Mouse (Mus musculus): Measurements from ENCODE around the gene Aloxe3.
A peak's percentile ranks its signal among the peaks of the same experiment; 100 is the strongest.

Gene Aloxe3

DNA sequence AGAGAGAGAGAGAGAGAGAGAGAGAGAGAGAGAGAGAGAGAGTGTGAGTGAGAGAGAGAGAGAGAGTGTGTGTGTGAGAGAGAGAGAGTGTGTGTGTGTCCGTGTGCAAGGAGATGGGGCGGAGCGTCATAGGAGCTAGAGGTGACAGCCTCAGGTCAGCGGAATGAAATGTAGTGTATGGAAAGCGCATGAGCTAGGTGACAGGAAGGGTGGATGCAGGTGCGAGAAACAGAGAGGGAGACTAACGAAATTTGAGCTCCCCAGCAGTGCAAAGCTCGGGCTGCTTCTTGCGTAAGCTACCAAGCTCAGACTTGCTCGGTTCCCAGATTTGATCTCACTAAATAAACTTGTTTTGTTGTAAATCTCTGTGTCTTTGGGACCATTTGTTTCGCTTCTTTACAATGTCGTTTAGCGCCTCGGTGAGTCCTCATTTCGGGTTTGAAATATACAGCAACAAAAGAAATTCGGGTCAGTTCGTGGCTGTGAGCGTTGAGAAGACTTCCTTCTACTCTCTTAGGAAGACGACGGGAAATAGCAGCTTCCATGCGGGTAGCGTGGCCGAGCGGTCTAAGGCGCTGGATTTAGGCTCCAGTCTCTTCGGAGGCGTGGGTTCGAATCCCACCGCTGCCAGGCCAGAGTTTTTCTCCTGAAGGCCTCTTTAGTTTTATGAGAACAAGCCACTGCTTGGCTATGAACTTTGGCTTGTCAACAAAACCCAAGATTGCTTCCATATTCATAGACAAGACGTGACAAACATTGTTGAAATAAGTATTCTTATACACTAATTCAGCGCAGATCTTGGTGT is 1.8 kb upstream of the Aloxe3 start:
- DNase-seq (ENCODE audit: low read depth, low spot score) = peak; percentile 92

DNA sequence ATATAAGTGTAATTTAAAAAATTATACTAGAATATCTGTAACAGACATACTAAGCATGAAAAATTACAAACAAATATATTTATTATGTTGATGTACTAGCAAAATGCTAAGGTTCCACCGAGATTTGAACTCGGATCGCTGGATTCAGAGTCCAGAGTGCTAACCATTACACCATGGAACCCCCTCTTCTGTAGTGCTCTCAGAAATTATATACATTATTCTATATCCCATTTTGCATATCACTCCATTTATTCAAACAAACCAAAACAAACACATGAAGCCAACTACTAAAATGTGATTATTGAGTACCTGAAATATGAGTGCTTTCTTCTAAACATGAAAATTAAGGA is 1.2 kb upstream of the Aloxe3 start:
- DNase-seq (ENCODE audit: low read depth, low spot score) = peak; percentile 88

DNA sequence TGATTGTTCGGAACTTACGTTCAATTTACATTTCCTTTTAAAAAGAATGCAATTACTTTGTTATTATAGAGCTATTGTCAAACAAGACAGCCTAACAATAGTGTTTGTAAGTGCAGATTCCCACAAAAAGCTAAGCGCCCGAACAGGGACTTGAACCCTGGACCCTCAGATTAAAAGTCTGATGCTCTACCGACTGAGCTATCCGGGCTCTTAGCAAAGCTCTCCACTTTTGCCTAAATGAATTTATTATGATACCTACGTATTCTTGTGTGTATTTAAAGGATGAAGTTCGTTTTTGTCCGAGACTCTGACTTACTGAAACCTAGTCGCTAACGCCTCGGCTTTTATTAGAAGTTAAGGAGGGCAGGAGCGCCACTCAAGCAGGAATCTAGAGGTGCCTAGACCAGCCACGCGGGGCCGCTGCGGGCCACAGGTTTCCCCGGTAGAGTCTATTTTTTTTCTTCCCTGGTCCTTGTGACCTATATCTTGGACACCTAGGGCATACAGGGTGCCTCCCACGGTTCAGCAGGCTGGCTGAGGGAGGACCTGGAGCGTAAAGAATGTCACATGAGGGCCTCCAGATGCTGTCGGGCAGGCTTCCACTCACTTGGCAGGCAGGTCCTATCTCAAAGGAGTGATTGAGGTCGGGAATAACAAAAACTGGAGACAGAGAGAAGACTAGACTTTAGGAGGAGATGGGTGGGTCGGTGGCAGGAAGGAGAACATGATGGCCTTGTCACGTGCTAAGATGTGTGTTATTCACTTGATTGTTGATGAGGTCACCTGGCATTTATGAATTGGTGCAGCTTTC is 450 bp upstream of the Aloxe3 start:
- peak; percentile 91 for DNase-seq (ENCODE audit: low read depth, low spot score)

DNA sequence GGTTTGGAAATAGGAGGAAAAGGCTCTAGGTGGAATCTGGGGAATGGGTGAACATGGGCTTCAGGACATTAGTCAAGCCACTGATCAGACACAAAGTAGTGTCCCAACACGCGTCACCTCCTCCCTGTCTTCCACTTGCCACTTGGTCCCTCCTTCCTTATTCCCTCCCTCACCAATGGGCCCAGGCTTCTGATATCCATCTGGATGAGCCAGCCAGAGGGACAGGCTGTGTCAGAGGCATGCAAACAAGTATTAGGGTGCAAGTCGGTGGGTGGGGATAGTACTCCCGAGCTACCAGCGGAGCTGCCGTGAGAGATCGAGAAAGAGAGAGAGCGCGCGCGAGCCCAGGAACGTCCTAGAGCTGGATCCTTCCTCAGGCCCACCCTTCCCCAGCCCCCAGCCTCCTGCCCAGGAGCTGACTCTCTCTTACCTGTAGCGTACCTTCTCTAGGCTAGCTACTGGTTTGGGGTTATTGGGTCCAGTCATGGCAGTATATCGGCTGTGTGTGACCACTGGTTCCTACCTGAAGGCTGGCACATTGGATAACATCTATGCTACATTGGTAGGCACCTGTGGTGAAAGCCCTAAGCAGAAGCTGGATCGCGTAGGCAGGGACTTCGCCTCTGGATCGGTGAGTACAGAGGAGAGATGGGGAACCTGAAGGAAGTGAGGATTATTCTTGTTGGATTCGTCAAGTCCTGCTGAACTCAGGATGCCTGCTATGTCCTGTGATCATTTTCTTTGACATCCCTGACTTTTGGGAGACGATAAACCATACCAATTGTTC is 416 bp downstream of the Aloxe3 start:
- peak; percentile 45 for DNase-seq (ENCODE audit: low read depth, low spot score)

DNA sequence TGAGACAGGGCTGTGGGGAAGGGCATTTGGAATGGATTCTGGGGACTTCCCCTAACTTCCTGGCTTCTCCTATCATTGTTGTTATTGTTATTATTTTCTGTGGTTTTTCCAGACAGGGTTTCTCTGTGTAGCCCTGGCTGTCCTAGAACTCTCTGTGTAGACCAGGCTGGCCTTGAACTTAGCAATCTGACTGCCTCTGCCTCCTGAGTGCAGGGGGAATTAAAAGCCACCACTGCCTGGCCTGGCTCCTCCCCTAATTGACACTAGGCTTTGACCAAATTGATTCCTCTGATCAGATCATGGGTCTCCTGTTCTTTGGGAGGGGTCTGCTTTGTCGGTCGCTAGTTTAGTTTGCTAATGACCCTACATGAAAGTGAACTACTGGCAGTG is 1.0 kb downstream of the Aloxe3 start:
- no peak for DNase-seq (ENCODE audit: low read depth, low spot score)

DNA sequence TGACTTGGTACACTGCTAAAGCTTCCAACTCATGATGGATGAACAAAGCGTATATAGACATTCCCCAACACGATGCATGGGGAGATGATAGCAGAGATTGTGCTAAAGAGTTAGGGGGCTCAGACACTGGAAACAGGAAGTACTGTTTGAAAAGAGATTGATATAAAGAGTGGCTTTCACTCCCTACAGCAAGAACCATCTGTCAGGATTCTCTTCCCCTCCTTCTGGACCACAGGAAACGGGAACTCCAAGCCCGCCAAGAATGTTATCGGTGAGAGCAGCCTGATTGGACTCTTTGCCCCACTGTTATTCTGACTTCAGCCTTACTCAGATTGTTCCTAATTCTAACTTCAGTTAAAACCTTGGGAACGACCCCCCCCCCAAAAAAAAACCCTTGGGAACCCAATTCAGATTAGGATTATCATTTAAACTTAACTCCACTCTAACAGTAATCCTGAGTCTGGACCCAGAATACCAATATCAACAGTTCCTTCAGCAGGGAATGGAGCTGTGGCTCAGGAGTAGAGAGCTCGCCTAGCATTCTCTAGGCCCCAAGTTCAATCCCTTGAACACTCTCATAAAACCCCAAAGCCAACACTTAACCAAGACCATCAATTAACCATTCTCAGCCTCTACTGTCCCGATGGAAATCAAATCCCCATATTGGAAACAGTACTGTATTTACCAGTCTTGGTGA is 2.9 kb downstream of the Aloxe3 start:
- DNase-seq (ENCODE audit: low read depth, low spot score) = no peak

DNA sequence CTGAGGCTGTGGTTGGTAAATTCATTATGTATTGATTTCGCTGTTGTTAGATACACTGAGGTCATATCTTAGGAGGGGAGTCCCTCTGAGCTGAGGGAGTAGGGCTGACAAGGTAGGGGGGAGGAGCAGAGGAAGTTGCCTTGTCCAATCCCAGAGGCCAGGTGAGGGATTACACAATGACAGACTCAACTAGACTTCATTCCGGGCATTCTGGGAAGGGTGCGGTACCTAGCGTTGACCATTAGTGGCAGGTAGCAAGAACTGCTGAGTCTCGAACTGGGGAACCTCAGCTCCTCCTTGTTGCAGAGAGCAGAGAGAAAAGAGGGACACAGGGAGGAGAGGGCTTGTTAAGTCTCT is 7.8 kb downstream of the Aloxe3 start:
- peak; percentile 36 for DNase-seq (ENCODE audit: low read depth, low spot score)

DNA sequence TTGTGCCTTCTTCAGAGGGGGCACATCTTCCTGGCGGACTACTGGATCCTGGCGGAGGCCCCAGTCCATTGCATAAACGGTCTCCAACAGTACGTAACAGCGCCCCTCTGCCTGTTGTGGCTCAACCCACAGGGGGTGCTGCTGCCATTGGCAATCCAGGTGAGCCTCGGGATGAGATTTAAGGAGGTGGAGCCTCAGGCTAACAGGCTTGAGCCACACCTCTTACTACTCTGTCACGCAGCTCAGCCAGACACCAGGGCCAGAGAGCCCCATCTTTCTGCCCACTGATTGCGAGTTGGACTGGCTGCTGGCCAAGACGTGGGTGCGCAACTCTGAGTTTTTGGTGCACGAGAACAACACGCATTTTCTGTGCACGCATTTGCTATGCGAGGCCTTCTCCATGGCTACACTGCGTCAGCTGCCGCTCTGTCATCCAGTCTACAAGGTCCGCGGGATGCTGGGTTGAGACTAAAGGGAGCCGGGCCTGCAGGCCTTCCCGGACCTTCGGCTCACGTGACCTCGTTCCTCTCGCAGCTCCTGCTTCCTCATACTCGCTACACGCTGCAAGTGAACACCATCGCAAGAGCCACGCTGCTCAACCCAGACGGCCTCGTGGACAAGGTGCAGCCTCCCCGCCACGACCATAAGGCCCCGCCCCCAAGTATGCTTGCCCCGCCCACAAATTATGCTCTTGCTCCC is 8.4 kb downstream of the Aloxe3 start:
- DNase-seq (ENCODE audit: low read depth, low spot score) = peak; percentile 58

DNA sequence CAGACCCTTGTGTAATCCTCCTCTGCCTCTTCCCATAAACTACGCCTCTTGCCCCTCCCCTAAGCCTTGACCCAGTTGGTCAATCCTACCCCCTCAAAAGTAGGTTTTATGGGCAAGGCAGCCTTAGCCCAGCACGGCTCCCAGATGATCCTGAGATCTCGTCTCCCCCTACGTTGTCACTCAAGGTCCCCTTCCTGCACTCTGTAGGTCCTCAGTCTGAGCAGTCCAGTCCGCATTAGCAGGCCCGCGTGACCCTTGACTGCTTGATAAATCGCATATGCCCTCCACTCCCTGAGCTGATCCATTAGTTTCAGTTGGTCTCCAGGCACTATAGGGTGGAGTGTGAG is 8.9 kb downstream of the Aloxe3 start:
- DNase-seq (ENCODE audit: low read depth, low spot score) = no peak

DNA sequence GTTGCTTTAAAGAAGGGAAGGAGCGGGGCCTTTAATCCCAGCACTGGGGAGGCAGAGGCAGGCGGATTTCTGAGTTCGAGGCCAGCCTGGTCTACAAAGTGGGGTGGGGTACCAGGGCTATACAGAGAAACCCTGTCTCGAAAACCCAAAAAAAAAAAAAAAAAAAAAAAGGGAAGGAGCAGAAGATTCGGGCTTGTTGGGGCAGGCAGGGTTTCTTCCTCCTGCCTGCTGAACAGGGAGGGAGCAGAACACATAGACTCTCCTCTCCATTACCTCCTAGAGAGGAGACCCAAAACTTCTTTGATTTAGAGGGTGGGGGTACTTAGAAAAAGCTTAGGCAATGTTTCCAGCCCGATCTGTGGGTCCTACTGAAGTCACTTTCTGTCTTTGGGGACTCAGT is 9.7 kb downstream of the Aloxe3 start:
- DNase-seq (ENCODE audit: low read depth, low spot score) = no peak

DNA sequence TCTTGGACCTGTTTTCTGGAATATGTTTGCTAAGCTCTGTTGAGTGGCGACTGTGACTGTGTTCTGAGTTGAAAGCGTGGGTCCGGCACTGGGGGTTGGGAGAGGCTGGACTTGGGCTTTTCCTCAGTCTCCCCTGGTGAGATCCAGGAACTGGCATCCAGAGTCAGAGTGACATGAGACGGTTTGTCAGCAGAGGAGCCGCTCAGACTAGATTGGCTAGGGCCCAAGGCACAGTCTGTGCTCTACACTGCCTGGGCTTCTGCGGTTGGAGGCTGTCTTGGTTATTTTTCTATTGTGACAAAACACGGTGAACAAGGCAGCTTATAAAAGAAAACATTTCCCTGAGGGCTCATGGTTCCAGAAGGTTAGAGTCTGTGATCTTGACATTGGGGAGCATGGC is 21.9 kb downstream of the Aloxe3 start:
- no peak for DNase-seq (ENCODE audit: low read depth, low spot score)

DNA sequence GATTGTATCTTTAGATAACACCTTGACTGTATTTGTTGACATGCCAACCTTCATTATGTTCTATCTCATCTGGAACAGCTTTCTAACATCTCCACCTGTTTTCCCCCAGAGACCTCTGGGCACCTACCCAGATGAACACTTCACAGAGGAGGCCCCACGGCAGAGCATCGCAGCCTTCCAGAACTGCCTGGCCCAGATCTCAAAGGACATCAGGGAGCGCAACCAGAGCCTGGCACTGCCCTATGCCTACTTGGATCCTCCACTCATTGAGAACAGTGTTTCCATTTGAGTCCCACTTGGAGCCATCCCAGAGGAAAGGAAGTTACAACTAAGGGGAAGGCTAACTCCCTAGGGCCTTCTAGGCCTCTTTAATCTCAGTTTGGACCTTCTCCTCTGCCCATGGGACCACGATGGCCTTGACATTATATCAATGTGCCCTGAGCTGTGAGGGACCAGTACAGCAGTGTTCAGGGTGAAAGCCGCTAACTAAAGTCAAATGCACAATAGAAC is 22.8 kb downstream of the Aloxe3 start:
- no peak for DNase-seq (ENCODE audit: low read depth, low spot score)

DNA sequence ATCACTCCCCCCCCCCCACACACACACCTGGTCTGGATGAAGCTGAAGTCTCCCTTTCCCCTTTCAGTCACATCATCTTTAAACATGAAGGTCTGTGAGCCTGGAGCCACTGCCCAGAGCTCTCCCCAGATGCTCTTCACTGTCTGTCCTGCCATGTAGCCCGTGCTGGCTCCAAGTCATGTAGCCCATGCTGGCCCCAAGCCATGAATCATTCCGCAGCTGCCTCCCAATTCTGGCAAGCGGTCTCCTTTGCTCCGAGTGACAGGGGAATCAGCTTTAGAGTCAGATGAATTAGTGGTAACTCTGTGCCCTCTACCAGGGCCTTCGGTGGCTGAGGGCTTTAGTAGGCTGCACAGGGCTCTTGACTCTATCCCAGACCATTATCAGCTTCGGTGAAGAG is 24.0 kb downstream of the Aloxe3 start:
- no peak for DNase-seq (ENCODE audit: low read depth, low spot score)

DNA sequence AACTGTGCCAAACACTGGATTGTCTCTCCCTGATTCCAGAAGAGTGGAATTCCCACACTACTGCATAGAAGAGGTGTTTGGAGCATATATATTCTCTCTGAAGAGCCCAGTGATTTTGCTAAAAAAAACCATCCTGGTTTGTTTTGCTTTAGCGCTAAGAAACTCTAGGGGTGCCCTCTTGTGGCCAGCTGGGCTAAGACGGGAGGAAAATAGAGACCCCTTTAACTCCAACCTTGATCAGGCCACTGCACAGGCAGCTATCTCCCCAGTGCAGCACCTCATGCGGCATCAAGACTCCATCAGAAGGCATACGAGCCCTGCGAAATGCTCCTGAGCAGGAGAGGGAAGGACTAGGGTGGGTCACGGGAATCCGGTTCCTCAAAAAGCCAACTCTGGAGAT is 24.7 kb downstream of the Aloxe3 start:
- peak; percentile 61 for DNase-seq (ENCODE audit: low read depth, low spot score)

DNA sequence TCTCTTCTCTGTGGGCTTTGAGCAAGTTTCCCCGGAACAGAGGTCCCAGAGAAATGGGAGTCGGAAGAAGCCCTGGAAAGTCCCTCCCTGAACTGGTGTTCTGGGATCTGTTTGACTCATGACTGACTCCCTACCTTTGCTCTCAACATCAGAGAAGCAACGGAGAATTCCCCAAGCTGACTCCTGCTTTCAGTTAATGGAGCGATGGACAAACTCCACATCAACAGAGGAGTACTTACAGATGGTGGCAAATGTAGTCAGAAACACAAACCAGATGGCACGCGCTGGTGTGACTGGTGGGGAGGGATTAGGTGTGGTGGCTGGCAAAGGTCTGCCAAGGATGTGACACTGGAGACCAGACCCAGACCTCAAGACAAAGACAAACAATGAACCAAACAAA is 25.3 kb downstream of the Aloxe3 start:
- DNase-seq (ENCODE audit: low read depth, low spot score) = no peak

DNA sequence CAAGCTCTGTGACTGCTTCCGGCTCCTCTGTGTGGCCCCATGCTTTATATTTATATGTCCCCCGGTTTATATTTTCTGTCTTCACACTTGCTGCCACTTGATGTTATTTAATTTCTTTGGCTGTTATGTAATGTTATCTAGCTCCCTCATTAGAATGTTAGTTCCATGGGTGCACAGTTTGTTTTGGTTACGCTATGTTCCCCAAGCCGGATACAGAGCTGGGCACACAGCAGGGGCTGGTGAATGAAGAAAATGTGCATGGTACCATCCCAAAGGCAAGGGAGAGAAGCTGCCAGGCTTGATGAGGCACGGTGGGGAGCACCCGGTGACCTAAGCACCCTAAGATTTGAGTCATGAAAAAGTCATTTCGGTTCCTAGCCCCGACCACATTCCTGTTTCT is 28.1 kb downstream of the Aloxe3 start:
- DNase-seq (ENCODE audit: low read depth, low spot score) = no peak

DNA sequence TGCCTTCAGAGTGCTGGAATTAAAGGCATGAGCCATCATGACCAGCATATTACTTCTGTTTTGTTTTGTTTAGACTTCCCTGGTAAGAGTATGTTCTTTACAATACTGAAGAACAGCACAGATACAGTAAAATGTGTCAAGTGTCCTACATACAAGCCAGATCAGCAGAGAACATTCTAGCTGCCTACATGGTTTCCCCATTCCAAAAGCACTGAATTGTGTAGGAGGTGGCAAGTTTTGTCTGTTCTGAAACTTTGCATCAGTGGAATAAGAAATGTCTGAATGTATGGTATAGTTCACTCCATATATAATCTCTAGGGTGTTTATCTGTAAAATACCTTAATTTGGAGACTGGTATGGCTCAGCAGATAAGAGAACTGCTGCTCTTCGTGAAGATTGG is 29.7 kb downstream of the Aloxe3 start:
- no peak for DNase-seq (ENCODE audit: low read depth, low spot score)

DNA sequence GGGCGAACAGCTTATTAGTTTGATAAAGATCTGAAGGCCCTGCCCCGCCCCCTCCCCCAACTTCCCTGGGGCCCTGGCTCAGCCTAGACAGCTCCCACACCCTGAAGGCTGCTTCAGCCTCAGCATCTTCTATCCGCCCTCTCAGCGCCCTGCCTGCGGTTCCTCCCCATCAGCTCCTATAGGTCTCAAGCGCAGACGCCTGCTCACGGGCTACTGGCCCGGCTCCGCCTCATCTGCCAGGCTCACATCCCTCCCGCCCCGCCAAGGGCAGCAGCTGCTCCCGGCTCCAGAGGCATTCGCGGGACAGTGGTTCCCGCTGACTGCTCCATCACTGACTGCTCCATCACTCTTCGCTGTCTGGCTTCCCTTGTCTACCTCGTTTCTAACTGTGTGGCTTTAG is 31.1 kb downstream of the Aloxe3 start, which contains the start of gene Alox12b:
Alox12b (plus strand) TSS at position 190 of the 400 bp plus-strand sequence.
- DNase-seq (ENCODE audit: low read depth, low spot score) = no peak

DNA sequence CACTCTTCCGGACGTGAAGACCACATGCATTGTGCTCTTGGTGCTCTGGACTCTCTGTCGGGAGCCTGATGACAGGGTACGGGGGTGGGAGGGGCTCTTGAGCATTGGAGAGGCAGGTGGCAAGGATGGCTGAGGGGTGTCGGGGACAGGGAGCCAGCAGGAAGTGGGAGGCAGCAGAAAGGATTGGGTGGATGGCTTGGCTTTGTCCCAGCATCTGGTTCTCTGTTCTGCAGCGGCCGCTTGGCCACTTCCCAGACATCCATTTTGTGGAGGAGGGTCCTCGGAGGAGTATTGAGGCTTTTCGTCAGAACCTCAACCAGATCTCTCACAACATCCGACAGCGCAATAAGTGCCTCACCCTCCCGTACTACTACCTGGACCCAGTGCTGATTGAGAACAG is 43.6 kb downstream of the Aloxe3 start:
- no peak for DNase-seq (ENCODE audit: low read depth, low spot score)

DNA sequence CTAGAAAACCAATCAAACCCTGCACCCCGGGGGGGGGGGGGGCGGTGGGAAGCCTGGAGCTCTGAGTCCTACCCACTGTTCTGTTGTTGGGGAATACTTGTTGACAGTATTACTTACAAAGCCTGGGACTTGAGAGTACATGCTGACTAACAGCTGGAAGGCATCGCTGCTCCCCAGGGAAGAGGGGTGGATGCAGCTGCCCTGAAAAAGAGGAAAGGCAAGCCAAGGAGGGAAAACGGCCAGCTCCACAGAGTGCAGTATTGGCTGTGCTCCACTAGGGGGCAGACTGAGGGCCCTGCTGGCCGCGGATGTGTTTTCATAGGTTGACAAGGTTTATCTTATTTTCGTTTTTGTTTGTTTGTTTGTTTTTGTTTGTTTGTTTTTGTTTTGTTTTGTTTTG is 45.9 kb downstream of the Aloxe3 start:
- DNase-seq (ENCODE audit: low read depth, low spot score) = peak; percentile 33

DNA sequence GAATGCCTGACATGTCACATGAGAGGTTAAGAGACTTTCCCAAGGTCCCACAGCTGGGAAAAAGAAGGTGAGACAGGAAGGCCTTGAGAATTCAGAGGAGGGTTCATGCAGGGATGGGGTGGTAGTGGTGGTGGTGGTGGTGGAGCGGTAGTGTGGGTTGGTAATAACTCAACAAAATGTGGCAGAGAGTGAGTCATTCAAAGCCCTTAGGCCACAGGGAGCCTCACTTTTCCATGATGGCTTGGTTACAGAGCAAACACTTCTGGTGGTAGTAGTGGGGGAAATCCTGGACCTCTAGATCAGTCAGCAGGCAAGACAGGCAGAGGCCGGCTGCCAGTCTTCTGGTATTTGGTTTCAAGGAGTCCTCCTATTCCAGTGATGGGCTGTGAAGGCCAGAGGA is 46.9 kb downstream of the Aloxe3 start:
- no peak for DNase-seq (ENCODE audit: low read depth, low spot score)

Measured in CD4-positive helper T cell, adult 2 months (primary cell).